Mouse (Mus musculus) midbrain, postnatal 0 days (tissue): Measurements from ENCODE around the gene Gpt2. TPM values are rescaled to one million over a fixed set of nuclear protein-coding genes. Genes with fewer than 3 reads are reported as not detected.
A peak's percentile ranks its signal among the peaks of the same experiment; 100 is the strongest.

Experiments used
- ATAC-seq: fragments of 200-750 bp; cut with Nextera tagmentation; 2 replicates; pipeline ENCODE4 v1.8.0; 2017; ENCODE audit warnings: moderate number of reproducible peaks, mild to moderate bottlenecking, moderate TSS enrichment, moderate library complexity; ENCODE audit not compliant: low FRiP score
- DNase-seq: peaks from one replicate; pipeline ENCODE4 v3.0.0-alpha.2; 2015; ENCODE audit warnings: low spot score
- H3K27ac ChIP-seq: fragments of 300-500 bp; sonication (generic); 2 replicates; pipeline ENCODE4 v1.5.1; 2014; ENCODE audit warnings: low read depth, mild to moderate bottlenecking, low read length, mixed read lengths
- H3K27me3 ChIP-seq: fragments of 300-500 bp; sonication (generic); 2 replicates; pipeline ENCODE4 v1.6.1; 2014; ENCODE audit warnings: low read length, control low read depth, mixed read lengths; ENCODE audit not compliant: insufficient read depth
- H3K36me3 ChIP-seq: fragments of 300-500 bp; sonication (generic); 2 replicates; pipeline ENCODE4 v1.6.1; 2014; ENCODE audit warnings: low read length, control low read depth, mixed read lengths; ENCODE audit not compliant: insufficient read depth
- H3K4me1 ChIP-seq: fragments of 300-500 bp; sonication (generic); 2 replicates; pipeline ENCODE4 v1.6.1; 2014; ENCODE audit warnings: mild to moderate bottlenecking, control low read depth, antibody characterized with exemption, low read length, mixed read lengths; ENCODE audit not compliant: insufficient read depth
- H3K4me2 ChIP-seq: fragments of 300-500 bp; sonication (generic); 2 replicates; pipeline ENCODE4 v1.6.1; 2014; ENCODE audit warnings: low read depth, mild to moderate bottlenecking, low read length, mixed read lengths; ENCODE audit not compliant: poor library complexity, severe bottlenecking
- H3K4me3 ChIP-seq: fragments of 300-500 bp; sonication (generic); 2 replicates; pipeline ENCODE4 v1.5.1; 2014; ENCODE audit warnings: low read depth, mild to moderate bottlenecking, low read length, moderate library complexity
- H3K9ac ChIP-seq: fragments of 300-500 bp; sonication (generic); replicated peaks from 2 replicates; pipeline ENCODE4 v1.6.1; 2014; ENCODE audit warnings: mild to moderate bottlenecking, low read length, moderate library complexity, mixed read lengths; ENCODE audit not compliant: poor library complexity, severe bottlenecking
- H3K9me3 ChIP-seq: fragments of 300-500 bp; sonication (generic); 2 replicates; pipeline ENCODE4 v1.6.1; 2016; ENCODE audit warnings: low read length, control low read depth
- CTCF ChIP-seq: IDR thresholded peaks from 2 replicates; pipeline ENCODE4 v1.5.1; 2016; ENCODE audit warnings: antibody characterized with exemption, mild to moderate bottlenecking
- WGBS: fragments of 180-500 bp; shearing (Covaris S2); extraction: QIAGEN DNeasy Blood & Tissue Kit; methylation state at CpG from one replicate; pipeline ENCODE4 v1.1.7; 2014; 5-methylcytosine and 5-hydroxymethylcytosine counted together
- polyA plus RNA-seq: library from polyadenylated mRNA; unstranded; fragments of >200 nt; fragmentation: Nextera tagmentation; extraction: Ambion mirVana; gene quantifications from 2 replicates; pipeline ENCODE4 v1.2.1, GENCODE M21; 2015
- total RNA-seq: library from RNA; depleted of rRNA; stranded (reverse); fragments of >200 nt; gene quantifications from 2 replicates; pipeline ENCODE4 v1.2.3, GENCODE M21; 2014

Gene Gpt2
- total and polyA plus RNA-seq, 2 experiments from 2014 or later = 29.2 to 69.4 TPM

DNA sequence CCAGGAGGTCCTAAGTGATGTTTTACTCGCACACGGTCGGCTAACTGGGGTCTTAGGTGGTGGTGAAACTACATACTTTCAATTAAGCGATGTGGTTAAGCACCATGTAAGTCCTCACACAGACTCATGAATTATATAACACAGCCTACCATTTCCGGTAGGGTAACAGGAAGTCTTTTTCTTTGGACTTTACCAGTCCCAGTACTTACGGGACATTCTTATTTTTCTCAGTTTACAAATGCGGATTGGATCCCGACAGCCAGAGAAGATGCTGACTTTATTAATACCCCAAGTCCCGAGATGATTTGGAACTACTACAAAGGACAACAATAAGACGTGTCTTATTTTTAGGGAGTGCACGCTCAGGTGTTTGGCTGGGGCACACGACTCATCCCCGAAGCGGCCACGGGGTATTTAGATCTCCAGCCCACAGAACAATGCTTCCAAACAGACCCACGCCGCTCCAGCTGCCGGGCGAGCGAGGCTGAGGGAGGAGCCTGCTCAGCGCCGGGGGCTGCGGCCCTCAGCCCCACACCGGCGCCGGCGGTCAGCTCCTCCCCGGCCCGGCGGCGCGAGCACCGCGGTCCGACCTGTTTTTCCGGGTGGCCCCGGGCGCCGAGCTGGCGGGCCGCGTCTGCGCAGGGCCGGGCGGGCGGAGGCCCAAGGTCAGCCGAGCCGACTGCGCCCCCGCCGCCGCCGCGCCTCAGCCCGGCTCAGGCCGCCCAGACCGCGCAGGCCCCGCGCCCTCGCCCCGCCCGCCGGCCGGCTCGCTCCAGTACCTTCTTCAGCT, 62.2 kb downstream of the Gpt2 start:
- Histone ChIP-seq H3K4me1 (no peaks in the 10 kb centered on the region), H3K27me3 (no peaks in the 10 kb centered on the region), H3K9ac (peak overlapping the region; percentile 87), H3K9me3 (no peaks in the 10 kb centered on the region), H3K27ac (peak overlapping the region; percentile 91), H3K4me2 (peak overlapping the region; percentile 81), H3K4me3 (peak overlapping the region; percentile 97), H3K36me3 (peaks cover 7% of the 10 kb centered on the region; the same call in 1 of the 2 replicates)
- under 1% methylated on average over 52 of the region's 66 CpGs for WGBS
- no peak for TF ChIP-seq CTCF
- ATAC-seq (peak; percentile 89), DNase-seq (peak; percentile 22)

DNA sequence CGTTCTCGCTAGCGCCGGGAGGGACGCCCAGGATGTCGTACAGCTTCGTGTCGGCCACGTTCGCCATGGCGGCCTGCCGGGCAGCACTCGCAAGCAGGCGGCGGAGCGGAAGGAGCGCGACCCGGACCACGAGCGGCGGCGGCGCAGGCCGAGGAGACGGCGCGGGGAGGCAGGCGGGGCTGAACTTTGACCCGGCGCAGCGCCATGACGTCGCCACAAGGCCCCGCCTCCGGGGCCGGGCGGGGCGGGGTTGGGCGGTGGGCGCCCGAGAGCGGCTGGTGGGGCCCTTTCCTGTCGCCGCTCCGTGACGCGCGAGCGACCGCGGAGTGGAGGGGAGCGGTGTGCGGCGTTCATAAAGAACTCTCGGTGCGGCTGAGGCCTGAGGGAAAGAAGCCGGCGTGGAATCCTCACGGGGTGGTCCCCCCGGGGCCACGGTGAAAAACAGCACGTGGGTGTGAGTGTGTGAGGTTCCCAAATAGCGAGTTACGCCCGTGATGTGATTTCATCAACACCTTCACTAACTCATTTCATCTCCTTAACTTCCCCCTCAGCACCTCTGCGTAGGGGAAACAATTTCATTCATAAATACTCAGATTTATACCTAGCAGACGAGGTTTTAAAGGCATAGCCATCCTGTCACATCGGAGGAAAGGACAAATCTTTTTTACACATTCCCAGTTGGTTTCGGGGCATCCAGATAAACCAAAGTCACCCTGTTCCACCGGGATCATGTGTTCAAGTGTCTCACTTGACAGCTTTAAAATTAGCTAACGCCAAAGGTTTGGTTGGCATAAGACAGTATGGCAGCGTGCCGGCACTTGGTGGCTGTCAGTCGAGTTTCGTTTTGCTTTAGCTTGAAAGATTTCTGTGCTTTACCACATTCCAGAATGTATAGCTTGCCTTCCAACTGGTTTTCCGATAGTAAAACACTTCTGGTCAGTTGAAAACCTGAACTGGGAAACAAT, 63.1 kb downstream of the Gpt2 start, which contains the start of gene Dnaja2:
Gene Dnaja2, minus strand, starts transcription at position 164 of the 965 bp plus-strand sequence.
- WGBS = under 1% methylated on average over 47 of the region's 77 CpGs

DNA sequence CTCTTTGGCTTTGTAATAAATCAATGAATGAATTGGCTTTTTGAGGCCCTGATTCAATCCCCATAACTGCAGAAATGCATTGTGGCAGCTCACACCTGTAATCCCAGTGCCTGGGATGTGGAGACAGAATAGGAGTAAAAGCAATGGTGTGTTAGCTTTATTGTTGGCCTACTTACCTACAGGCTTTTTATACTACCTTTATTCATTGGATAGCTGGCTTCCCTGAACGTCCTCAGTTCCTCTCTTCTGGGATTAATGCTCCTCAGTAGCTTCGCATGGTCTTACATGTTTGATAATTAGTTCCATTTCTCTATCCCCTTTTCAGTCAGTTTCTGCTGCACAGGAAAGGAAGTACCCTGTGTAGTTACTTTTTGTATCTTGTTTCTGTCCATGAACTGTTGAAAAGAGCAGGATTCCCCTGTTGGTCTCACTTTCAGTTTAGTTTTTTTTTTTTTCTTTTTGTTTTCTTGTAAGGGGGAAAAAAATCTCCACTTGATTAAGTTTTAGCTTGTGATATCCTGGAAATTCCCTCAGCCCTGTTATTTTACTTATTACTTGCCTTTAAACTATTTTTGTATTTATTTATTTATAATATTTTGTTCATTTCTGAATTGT, 64.7 kb downstream of the Gpt2 start:
- Histone ChIP-seq H3K36me3 (no peaks in the 10 kb centered on the region), H3K9me3 (no peaks in the 10 kb centered on the region), H3K4me3 (no peak overlapping the region), H3K27ac (no peak overlapping the region), H3K4me1 (no peaks in the 10 kb centered on the region), H3K27me3 (no peaks in the 10 kb centered on the region), H3K9ac (no peak overlapping the region), H3K4me2 (no peak overlapping the region)
- no peak for DNase-seq
- 59% methylated on average over 2 of the region's 2 CpGs for WGBS
- TF ChIP-seq CTCF = no peak
- ATAC-seq = no peak

More for the DNA sequence above, 63.1 kb downstream of the Gpt2 start, which contains the start of gene Dnaja2:
- DNase-seq = peak; percentile 92
- peak within 1 kb of the TSS; percentile 91 for H3K27ac ChIP-seq
- H3K4me2 ChIP-seq = peak within 1 kb of the TSS; percentile 81
- ATAC-seq = peak; percentile 96
- TF ChIP-seq CTCF = no peak
- no peaks in the 10 kb centered on the region for H3K9me3 ChIP-seq
- peaks cover 7% of the 10 kb centered on the region; the same call in 1 of the 2 replicates for H3K36me3 ChIP-seq
- H3K27me3 ChIP-seq = no peaks in the 10 kb centered on the region
- peak within 1 kb of the TSS; percentile 87 for H3K9ac ChIP-seq
- peak within 1 kb of the TSS; percentile 97 for H3K4me3 ChIP-seq
- H3K4me1 ChIP-seq = no peaks in the 10 kb centered on the region

DNA sequence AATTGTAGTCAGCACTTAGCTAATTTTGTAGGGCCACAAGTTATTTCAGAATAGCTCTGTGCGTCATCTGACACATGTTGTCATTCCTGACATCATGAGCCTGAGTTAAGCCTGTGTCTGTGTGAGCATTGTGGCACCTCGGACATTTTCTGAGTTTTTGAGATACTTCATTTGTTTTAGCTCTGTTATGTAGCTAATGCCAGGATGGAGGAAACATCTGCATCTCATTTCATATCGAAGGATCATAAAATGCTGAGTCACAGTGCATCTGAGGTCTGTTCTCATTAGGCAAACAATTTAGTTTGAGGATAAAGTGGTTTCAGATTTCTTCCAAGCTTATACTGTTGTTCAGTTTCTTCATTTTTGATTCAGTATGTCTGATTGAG, 65.2 kb downstream of the Gpt2 start:
- Histone ChIP-seq H3K27me3 (no peaks in the 10 kb centered on the region), H3K36me3 (no peaks in the 10 kb centered on the region), H3K9ac (no peak overlapping the region), H3K27ac (no peak overlapping the region), H3K4me3 (no peak overlapping the region), H3K9me3 (no peaks in the 10 kb centered on the region), H3K4me1 (no peaks in the 10 kb centered on the region), H3K4me2 (no peak overlapping the region)
- 83% methylated on average over 3 of the region's 3 CpGs for WGBS
- no peak for ATAC-seq
- TF ChIP-seq CTCF = no peak
- no peak for DNase-seq

DNA sequence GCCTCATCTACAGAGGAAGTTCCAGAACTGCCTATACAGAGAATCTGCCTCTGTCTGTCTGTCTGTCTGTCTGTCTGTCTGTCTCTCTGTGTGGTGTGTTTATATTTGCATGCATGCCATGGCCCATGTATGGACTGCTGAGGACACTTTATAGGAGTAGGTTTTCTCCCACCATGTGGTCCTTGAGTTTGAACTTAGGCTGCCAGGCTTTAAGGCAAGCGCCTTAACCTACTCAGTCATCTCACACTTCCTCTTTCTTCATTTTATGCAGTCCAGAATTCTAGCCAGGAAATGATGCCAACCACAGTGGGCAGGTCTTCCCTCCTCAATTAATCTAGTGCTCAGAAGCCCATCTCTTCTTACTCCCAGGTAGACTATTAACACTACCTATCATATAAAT, 66.8 kb downstream of the Gpt2 start:
- Histone ChIP-seq H3K4me2 (no peak overlapping the region), H3K27ac (no peak overlapping the region), H3K9me3 (no peaks in the 10 kb centered on the region), H3K9ac (no peak overlapping the region), H3K36me3 (no peaks in the 10 kb centered on the region), H3K27me3 (no peaks in the 10 kb centered on the region), H3K4me3 (no peak overlapping the region), H3K4me1 (no peaks in the 10 kb centered on the region)
- DNase-seq (no peak), ATAC-seq (no peak)
- WGBS = 100% methylated on average over 1 of the region's 1 CpGs
- TF ChIP-seq CTCF = no peak
